Mouse (Mus musculus) kidney, postnatal 25 days (tissue): Measurements from ENCODE around the gene Lrrc8c.

Source experiments
- DNase-seq, 2 experiments: peaks; one replicate each; pipeline ENCODE4 v3.0.0; 2021; ENCODE audit warnings: mixed read lengths in 2 of 2

Gene Lrrc8c

DNA sequence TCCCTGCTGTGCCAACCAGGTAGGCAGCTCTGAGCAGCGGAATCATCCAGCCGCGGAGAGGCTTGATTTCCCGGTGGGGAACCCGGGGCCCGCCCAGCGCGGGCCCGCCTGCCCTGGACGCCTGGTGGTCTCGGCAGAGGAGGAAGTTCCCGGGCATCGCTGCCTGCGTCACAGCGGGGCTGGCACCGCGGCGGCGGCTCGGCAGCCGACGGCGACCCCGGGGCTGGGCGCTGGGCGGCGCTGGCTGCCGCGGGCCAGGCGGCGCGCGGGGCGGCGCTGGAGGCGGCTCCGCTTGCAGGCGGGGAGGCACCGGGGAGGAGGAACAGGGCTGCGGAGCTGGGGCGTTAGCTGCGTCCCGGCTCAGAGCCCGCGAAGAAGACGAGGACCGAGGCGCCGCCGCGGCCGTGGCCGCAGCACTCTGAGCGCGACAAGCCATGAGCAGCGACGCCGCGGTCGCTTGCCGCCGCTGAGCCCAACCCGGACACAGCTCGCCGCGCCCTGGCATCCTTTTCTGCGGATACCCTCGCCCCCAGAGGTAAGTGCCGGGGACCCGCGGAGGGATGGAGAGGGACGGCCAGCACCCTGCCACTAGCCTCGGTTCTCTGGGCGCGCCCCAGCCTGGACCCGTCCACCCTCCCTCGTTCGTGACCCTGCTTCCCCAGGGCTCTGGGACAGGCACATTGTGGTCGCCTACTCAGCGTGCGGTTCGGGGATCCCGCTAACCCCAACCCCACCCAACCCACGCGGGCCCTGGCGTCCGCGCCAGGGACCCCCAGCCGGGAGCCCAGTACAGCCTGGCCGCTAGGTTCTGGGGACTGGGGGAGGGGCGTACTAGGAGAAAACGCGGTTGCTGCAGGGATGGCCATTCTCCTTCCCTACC lies at the start of gene Lrrc8c:
Gene Lrrc8c (plus strand): TSS at position 293 of the 880 bp plus-strand sequence.
- DNase-seq, result peak; percentile 72 to 88

DNA sequence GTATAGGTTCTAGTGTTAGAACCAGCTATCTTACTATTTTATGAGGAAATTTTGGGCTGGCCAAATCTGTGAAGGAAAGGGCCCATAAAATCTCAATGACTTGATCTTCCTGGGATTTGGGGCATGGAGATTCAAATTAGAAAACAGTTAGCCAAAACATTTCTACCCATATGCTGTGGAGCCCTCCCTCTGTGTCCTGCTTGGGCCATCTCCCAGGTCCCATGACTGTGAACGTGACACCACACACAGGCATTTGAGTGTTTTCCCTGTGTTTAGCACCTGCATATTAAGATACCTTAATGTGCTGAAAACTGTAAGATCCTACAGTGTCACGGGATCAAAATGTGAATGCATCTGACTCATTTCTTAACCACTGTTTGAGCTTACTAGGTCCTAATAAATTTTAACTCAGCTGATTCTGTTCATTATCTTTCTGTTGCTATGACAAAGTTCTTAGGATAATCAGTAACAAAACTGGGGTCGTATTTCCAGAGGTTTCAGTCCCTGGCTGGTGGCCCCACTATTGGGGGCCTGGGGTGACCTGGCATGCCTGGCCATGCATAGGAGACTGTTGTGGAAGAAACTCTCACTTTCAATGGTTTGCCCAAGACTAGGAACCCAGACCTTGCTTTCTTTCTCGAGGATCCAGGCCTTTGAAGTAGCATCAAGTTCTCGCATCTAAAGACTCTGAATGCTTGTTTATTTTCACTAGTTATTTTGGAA lies 46.0 kb upstream of the Lrrc8c start:
- DNase-seq, result no peak

DNA sequence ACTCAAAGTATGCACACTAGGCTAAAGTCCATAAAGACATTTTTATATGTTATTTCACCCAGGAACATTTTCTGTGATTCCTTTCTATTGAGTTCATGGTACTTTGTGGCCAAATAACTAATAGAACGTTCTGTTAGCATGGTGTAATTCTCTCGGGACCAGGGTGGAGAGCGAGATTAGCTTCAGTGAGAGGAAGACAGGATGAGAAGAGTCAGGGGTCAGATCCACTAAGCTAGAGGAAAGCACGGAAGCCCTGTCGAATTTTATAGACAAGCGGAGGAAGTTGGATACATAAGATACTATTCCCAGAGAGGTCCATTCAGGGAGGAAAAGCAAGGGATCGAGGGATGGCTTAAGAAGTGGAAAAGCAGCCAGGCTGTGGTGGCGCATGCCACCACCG lies 41.7 kb upstream of the Lrrc8c start:
- no peak for DNase-seq

DNA sequence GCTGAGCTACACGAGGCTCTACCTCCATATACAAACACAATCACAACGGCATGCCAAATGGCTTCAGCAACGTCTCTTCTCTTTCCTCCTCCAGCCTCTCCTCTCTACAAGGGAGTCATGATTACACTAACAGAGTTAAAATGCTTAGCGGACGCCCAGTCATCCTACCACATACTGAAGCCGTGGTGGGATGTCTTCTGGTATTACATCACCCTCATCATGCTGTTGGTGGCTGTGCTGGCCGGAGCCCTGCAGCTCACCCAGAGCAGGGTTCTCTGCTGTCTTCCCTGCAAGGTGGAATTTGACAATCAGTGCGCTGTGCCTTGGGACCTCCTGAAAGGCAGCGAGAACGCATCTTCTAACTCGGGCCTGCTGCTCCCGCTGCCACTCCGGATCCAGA lies 39.5 kb upstream of the Lrrc8c start:
- DNase-seq, result peak in 1 of 2 experiments; percentile 22

DNA sequence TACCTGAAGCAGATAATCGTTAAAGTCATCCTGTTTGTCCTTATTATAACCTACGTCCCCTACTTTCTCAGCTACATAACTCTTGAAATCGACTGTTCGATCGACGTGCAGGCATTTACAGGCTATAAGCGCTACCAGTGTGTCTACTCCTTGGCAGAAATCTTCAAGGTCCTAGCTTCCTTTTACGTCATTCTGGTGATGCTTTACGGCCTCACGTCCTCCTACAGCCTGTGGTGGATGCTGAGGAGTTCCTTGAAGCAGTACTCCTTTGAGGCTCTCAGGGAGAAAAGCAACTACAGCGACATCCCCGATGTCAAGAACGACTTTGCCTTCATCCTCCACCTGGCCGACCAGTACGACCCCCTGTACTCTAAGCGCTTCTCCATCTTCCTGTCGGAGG lies 38.6 kb upstream of the Lrrc8c start:
- DNase-seq, result no peak

DNA sequence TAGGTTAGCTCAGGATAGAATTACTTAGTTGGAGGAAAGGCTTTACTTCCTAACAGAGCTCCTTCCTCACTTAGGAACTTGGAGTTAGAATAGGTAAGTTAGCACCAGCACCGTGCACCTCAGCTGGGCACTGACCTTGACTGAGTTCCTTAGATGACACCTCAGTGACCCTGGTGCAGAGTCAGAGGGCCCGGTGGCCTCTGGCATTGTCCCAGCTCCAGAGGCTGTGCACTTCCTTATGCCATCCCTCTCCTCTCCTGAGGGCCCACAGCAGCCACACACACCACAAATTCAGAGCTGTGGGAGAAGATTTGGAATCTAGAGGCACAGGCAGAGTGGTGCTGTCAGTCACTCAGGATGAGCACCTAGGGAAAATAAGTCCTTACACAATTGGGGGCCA lies 35.6 kb upstream of the Lrrc8c start:
- peak in 1 of 2 experiments; percentile 18 for DNase-seq

DNA sequence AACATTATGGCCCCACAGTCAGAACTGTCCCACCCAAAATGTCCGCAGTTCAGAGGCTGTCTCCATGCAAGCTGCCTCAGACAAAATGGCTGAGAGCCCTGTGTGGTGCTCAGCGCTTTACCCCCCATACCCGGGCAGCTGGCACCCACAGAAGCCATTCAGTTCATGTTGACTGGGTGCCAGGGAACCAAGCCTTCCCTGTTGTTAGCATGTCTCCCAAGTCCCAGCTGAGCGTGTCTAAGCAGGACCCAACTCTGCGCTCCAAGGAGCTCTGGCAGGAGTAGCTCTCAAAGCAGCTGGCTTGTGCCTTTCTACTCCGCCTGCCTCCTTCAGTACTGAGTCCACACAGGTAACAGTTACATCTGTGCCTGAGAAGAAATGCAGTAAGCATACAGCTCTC lies 34.9 kb upstream of the Lrrc8c start:
- peak in 1 of 2 experiments; percentile 20 for DNase-seq

DNA sequence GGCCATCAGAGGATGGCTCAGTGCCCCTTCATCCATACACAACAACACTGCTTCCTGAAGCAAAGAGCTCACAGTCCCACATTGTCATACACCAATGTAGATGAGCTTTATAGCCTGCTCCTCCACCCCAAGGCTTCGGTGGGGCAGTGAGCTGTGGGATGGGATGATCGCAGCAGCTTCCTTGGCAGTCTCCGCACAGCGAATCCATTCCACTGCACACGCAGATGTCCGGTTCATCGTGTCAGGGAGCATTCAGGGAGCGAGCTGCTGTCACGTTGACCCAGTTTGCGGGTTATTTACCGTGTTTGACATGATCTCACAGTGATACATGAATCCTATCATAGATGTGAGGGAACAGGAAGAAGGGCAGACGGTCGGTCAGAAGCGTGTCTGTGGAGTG lies 34.3 kb upstream of the Lrrc8c start:
- DNase-seq, result no peak

DNA sequence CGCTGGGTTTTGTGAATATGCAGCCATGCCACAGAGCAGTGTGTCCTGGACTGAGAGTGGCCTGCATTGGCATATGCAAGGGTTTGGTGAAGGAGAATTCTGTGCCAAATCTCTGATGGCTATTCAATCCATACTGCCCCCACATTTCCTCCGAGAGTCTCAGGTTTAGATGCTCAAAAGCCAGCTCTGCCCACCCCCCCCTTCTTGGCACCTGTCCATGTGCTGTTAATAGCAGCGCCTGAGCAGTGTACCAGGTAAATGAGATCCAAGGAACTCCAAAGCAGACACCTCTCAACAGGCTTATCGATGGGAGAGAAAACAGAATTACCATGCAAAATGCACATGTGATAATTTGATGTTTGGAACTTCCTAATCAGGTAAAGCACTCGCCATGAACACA lies 29.0 kb upstream of the Lrrc8c start:
- no peak for DNase-seq

DNA sequence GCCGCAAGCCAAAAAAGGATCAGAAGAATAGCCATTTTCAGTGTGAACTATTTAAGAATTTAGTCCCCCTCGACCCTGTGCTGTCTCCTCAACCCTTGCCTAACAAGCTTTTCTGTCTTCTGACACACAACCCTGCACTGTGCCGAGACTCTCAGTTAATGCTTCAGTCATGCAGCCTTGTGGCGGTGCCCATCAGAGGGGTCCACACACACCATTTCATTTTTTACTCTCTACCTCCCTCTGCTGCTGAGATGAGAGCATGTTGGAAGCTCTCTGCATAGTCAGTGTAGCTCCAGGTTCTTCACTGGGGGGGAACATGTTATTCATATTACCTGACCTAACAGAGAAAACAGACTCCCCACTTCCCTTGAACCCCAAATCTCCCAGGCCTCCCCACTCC lies 27.8 kb upstream of the Lrrc8c start:
- no peak for DNase-seq

DNA sequence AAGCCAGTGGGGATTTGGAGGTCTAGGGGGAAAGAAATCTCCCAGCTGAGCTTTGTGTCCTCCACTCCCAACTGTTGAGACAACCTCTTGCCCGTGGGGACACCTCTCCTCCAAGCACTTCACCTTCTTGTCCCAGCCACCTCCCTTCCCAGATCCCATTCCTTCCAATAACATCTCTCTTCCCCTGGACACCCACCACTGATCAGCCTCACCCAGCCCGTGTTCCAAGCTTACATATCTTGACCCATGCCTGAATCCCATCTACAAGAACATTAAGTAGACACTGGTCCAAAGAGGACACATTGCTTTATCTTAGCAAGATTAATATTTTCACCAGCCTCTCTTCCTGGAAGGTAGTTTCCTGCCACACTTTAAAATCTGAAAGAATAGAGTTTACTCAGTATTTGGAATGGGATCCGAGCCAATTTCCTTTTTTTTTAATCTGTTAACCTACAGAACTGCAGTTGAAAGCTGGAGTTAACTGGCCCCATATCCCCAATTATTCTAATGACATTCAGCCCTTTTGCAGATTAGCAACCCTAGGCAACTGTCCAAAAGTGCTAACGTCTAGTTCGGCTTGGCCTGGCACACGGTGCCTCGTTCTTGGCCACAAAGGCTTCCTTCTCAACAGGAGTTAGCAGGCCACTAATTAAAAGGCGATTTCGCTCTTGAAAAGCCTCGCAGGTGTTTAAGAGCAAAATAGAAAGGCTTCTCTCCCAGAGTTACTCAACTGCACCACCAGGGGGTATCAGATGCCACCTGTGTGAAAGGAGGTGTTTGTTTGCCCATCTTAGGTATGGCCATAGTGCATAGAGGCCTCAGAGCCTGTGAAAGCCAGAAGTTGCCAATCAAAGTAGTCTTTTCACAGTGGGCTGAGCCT lies 26.6 kb upstream of the Lrrc8c start:
- peak; percentile 46 to 59 for DNase-seq

DNA sequence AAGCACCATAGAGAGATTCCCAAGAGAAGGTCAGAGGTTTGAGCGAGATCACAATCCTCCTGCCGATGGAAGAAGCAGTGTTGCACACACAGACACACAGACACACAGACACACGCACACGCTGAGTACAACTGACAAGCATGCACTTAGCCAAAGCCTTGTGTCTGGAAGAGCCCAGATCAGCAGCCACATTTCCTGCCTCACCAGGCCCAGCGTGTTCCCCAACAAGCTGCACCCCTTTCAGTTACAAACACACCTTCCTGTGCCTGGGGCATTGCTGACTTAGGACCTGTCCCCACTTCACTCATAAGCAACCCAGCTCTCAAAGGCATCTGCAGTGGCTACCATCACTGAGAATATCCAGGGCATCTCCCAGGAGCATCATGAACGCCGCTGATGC lies 25.8 kb upstream of the Lrrc8c start:
- no peak for DNase-seq

DNA sequence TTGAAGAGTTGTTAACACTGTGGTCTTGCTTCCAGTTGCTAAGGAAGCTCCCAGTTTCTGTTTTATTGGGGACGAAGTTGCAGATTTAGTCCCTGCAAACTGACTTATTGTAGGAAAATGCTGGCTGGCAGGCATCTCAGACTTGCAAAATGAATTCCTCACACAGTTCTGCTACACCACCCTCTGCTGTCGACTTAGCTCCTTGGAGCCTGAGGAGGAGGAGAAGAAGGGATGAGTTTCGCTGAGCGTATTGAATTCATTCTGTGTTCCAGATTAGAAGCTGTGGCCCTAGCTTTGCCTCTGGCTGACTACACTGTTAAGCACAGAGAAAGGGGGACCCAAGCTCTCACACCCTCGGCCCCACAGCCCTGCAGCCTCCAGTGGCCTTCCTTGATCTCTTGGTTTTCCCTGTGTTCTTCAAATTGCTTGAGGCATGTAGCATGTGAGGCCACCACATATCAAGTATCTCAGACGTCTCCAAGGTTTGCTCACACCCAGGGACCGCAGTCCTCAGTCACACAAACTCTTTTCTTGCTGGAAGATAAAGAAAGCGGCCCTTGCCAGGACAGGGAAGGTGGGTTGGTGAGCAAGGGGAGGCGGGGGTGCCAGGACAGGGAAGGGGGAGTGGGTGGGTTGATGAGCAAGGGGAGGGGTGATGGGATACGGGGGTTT lies 24.8 kb upstream of the Lrrc8c start:
- DNase-seq, result no peak

DNA sequence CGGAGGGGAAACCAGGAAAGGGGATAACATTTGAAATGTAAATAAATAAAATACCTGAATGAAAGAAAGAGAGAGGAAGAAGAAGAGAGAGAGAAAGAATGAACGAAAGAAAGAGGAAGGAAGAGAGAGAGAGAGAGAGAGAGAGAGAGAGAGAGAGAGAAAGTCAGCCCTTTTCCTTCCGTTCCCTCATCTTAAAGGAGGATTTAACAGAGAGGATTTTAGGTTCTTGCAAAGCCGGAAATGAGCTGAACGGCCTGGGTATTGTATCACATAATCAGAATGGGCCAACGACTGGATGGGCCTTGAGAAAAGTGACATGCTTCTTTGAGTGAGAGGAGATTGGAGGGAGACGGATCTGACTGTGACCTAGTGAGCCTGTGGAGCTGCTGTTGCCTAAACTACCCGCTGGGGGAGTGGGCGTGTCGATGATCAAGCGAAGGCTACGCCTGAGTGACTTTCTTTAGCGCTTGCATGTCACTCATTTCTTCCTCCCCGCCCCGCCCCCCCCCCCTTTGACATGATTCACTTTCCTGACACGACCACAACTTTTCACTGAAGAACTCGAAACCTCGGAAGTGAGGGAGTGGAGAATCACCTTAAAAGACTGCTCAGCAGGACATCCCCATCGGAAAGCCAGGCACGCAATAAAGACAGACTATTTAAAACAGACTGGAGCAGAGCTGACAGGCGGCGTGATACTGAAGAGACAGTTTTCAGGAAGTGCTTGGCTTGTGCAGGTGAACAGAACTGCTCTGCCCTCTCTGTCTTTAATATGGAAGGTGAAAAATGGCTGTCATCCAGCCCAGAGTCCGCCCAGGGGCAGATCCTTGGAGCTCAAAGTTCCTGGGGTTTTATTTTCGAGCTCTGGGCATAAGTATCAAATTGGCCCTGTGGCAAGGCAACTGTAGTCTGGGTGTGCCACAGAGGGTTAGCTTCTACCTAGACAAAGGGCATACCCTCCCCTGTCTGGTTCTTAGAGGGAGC lies 24.0 kb upstream of the Lrrc8c start:
- peak; percentile 84 to 85 for DNase-seq

DNA sequence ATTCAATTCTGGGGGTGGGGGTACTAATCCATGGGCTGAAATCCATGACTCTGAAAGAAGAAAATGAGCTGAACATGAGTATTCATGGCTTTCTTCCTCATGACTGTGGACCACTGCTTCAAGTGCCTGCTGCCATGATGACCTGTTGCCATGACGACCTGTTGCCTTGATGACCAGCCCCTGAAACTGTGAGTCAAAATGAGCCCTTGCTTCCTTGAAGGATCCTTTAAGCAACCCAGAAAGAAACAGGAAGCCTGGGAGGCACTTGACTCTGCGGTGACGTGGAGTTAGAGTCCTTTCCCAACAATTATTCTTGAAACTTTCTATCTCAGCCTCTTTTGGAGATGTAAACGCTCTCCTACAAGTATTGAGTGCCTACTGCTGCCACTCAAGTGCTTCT lies 23.1 kb upstream of the Lrrc8c start:
- DNase-seq, result peak in 1 of 2 experiments; percentile 8

DNA sequence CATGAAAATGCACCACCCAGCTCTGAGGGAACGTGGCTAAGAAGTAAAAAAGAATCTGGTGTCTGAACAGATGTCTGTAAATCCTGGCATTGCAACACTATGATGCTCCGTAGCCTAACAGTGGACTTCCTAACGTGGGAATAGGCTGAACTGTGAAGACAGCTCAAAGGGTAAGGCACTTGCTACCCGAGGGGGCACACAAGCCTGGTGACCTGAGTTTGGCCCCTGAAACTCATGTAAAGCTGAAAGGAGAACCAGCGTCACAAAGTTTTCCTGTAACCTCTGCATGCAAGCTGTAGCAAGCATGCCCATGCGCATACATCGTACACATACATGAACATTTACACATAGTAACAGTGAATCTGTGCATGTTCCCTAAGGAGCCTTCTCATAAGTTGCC lies 22.6 kb upstream of the Lrrc8c start:
- DNase-seq, result peak in 1 of 2 experiments; percentile 14

DNA sequence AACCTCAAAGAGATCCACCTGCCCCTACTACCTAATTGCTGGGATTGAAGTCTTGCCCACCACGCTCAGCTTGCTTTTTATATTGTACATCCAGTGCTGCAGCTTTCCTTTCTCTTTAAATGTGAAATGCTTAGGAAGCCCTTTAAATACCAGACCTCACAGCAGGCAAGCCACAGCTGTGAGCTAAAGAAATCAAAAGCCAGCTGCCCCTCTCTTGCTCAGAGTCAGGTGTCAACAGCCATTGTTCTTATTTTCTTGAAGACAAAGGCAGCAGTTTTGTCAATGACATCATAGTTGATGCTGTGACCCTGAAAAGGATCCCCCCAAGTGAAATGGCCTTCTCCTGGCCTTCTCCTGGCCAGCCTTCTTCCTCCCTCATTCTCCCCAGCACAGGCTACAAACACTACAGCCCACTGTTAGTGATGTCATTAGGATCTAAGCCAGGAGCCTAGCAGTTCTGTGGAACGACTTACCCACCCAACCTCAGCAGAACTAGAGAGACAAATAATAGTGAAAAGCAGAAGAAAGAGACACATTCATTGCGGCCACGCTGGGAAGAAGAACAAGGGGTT lies 20.7 kb upstream of the Lrrc8c start:
- DNase-seq, result no peak

DNA sequence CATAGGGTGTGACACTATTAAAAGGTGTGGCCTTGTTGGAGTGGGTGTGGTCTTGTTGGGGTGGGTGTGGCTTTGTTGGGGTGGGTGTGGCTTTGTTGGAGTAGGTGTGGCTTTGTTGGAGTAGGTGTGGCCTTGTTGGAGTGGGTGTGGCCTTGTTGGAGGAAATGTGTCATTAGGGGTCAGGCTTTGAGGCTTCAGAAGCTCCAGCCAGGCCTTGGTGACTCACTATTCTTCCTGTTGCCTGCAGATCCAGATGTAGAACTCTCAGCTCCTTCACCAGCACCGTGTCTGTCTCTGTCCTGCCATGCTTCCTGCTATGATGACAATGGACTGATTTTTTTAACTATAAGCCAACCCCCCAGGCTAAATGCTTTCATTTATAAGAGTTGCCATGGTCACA lies 19.8 kb upstream of the Lrrc8c start:
- peak in 1 of 2 experiments; percentile 12 for DNase-seq

DNA sequence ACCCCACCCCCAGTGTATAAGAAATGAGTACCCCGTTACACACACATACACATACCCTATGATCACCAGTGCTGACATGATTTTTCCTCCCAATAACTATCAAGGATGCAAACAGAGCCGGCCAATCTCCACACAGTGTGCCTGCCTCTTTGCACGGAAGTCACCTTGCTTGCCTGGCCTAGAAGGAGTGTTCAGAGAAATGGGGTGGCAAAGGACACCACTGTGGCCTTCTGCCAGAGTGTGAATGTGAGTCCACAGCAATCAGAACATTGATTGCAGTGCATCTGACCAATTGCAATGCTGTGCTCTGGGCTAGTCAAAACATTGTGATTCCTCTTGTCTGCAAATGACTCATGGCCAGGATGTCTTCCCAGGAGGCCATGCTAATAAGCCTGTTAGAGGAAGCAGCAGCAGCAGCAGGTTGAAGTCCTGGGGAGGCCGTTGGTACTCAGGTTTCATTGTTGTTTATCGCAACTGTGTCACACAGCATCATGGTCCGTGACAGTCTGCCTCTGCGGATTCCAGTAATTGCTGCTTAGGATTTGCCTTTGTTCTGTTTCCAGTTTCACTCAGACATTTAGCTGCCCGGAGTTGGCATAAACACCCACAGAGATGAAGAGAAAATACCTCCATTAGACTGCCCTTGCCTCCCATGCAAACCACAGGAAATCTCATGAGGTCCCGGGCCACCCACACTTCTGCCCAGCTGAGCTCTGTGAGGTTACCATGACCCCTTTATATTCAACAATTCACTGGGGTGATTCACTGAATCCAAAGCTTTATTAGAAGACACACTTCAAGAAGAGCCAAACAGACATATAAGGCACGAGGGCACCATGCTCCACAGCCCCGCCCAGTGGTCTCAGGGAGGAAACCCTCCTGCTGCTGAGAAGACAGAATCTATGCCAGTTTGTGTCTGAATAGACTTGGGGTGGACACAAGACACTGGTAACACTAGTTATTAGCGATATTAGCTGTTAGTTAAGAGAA lies 18.8 kb upstream of the Lrrc8c start:
- peak in 1 of 2 experiments; percentile 32 for DNase-seq

DNA sequence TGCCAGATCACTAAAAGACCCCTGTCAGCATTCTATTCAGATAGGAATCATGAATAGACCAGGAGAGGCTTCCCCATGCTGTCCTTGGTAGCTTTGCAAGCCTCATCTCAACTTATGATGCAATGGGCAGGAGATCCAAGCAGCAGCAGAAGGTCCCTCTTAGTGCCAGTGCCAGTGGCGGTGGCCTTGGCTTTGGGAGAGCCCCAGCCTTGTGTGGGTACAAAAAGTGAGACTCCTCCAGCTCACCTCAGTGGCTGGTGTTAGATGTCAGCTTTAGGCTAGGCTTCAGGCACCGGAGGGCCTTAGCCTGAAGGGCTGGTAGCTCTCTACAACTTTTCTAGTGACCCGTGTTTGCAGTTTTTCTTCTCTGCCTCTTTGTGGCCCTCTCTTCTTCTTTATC lies 18.1 kb upstream of the Lrrc8c start:
- DNase-seq, result peak in 1 of 2 experiments; percentile 15
